Mouse (Mus musculus) cerebellum, adult 11 months (tissue): ENCODE results near the gene Stap1.

ENCODE experiments used
- DNase-seq: peaks from one replicate; pipeline ENCODE4 v3.0.0; 2022

Gene Stap1

GRCm38 (mm10) chr5:86071538-86071937 is at the start of gene Stap1:
Gene Stap1 (plus strand): TSS chr5:86071746.
- DNase-seq, result no peak

DNA sequence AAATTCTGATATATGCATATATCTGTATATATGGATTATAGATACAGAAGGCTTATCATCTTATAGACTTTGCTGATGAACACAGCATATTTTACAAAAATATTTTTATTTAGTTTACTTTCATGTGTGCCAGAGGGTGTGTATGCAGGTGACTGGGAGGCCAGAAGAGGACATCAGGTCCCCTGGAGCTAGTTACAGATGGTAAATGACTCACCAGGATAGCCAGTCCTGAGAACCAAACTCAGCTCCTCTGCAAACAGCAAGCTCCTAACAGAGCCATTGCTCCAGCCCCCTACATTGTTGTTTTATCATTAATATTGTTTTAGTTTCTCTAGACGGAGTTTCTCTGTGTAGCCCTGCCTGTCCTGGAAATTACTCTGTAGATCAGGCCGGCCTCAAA is 41.7 kb upstream of the Stap1 start:
- DNase-seq, result peak; percentile 10

DNA sequence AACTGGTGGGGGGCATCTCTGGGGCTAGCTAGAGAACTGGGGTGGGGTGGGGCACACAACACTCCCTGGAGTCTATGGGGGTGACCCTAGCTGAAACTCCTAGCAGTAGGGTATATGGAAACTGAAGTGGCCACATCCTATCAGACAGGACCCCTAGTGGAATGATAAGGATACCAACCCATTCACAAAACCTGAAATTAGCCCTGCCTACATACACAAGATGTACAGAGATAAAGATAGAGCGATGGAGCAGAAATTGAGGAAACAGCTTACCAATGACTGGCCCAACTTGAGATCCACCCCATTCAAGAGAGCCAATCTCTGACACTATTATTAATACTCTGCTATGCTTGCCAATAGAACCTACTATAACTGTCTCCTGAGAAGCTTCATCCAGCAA is 8.0 kb upstream of the Stap1 start:
- no peak for DNase-seq

DNA sequence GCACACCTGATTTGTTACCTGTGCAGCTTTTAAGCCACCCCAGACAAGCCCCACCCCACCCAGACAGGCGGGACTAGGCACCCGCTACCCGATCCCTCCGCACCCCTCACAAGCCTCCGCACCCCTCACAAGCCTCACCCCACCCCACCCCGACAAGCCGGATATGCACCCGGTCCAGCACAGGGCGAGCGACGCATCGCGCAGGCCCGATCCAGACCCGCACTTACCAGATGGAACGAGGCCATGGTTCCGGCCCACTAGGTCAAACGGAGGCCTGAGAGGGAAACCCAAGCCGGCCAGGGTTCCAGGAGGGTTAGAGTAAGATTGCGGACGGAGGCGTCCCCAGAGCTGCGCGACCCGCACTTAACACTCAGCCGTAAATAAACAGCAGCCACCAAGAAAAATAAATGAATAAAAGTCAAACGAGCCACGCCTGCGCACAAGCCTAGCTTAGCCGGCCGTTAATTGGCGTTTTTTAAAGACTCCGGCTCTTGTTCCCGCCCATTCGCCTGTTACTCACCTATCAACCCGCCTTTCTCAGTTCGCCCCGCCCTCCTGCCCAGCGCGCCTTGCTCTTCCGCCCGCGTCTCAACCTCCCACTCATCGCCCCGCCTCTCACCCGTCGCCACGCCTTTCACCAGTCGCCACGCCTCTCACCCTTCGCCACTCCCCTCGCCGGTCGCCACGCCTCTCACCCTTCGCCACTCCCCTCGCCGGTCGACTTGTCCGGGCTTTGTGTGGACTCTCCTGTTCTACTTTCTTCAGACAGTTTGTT is 6.3 kb upstream of the Stap1 start, which contains the start of gene Cenpc1:
Gene Cenpc1, minus strand, starts transcription at position 483 of the 775 bp plus-strand sequence.
- DNase-seq, result peak; percentile 95

DNA sequence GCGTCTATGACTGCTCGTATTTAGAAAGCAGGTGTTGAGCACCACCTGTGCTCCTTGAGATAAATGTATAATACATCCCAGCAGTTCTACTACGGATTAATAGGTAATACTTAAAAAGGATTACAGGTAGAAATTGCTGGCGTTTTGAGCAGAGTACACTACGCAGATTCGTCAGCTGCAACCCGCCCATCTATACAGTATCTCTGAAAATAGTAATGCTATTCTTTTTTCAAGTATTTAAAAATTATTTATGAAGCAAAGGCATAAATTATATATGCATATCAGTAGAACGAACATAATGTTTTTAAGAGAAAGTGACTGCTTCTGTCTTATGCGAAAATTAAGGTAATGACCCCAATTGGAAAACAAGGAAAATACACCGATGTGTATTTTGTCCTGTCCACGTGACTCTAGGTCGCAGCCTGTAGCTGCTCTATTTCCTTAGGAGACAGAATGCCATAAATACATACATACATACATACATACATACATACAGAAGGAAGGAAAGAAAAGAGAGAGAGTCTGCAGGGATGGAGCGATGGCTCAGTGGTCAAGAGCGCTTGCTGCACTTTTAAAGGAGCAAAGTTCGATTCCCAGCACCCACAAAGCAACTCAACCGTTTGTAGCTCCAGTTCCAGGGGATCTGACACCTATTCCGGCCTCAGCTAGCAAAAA is 5.5 kb upstream of the Stap1 start:
- no peak for DNase-seq

- peak; percentile 71 for DNase-seq
Measured at GRCm38 (mm10) chr5:86066551-86066929, 5.0 kb upstream of the Stap1 start.

DNA sequence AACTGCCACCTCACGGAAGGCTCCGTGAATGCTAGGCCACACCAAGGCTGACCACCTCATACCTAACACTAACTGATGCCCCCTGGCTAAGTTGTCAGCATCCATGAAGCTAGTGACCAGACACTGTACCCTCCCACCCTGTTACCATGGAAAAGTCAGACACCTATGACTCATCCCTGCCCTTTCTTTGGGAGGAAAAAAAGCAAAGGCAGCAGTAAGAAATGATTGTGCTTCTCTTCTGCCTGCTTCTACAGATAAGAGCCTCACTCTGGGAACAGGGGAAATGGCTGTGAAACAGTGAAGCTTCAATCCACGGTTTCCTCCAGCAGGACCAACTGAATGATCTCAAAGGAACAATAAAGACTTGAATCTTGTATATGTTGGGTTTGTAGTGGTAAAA is 3.1 kb upstream of the Stap1 start:
- DNase-seq, result no peak

DNA sequence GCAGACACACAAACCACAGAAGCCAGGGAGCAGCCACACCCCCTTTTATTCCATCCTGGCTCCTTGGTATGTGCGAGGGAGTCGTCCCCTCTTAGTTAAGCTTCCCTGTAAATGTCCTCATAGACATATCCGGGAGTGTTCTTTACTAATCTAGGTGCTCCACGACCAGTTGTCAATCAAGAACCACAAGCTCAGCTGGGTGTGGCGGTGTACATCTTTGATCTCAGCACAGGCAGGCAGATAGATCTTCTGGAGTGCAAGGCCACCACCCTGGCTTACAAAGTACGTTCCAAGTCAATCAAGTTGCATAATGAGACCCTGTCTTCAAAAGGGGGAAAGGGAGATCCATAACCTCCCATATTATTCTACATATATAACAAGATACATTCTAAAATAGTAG is 2.4 kb upstream of the Stap1 start:
- no peak for DNase-seq

- DNase-seq, result no peak
Measured at GRCm38 (mm10) chr5:86072756-86073386, 1.3 kb downstream of the Stap1 start.

GRCm38 (mm10) chr5:86078720-86079334 is 7.3 kb downstream of the Stap1 start:
- no peak for DNase-seq

DNA sequence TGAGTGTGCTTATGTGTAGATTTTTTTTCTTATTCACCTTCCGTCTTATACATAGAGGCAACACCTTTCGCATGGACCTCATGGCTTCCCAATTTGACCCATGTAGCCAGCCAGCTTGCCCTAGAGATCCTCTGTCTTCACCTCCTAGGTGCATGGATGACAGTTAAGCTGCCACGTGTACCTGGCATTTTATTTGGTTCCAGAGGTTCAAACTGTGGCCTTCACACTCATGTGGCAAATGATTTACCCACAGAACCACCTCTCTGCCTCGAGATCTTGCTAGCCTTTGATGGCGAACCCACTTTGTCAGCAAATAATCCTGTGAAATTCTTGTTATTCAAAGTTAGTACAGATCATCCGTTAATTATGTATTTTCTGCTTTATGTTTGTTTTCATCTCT is 12.4 kb downstream of the Stap1 start:
- DNase-seq, result no peak

DNA sequence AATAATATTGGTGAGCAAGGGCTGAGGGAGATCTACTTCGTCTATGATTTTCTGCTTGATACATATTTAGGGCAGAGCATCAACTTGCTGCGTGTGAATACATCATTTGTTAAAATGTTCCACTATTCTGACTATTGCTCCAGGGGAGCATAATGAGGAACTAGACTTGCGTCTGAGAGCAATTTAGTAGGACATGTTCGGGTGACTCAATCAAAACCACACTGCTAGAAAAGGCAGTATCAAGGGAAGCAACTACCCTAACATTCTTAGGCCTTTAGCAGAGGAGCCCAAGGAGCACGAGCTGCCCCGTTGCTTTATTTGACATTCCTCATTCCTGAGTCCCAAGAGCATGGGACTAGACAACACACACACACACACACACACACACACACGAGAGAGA is 13.4 kb downstream of the Stap1 start:
- no peak for DNase-seq

DNA sequence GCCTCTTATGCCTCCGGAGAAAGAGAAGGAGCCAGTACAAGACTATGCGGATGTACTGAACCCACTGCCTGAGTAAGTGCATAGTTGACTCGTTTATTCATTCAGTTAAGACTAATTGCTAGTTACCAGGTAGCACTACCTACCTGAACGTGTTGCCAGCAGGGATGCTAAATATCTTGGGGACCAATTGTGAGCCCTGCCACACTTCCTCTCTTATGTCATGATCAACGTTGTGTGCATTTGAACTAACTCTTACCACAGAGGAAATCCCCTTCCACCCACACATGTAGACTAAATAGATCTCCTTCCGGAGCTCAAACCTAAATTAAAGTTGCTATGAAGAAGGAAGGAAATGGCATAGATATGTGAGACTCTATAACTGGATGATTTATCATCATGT is 15.2 kb downstream of the Stap1 start:
- DNase-seq, result no peak

DNA sequence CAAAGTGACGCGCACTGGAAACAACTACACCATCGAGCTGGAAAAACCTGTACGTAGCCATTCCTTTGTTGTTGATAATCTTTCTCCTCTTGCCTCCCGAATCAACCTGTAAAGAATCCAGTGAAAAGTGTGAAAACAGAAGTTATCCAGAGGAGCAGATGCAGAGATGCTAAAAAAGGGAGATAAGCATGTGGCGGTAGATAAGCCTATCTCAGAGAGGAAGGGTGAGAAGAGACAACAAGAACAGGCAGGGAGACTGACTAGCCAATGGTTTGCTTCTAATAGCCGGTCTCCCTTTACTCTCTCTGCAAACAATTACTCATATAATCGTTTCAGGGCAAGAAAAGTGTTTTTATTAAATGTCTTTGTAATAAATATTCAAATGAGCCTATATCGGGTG is 23.2 kb downstream of the Stap1 start:
- DNase-seq, result no peak

DNA sequence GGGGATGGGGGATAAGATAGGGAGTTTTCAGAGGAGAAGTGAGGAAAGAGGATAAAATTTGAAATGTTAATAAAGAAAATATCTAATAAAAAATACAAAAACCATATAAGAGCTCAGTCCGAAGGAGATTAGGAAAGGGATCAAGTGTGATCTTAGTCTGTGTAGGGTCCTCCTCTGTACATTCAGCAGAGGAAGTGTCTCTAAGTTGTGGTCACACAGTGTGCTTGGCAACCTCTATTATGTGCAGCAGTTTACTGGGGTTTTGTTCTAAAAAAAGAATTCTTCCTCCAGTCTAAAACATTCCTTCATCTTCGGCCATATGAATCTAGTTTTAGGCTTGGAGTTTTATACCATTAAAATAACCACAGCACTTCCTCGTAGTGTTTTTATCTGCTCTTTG is 27.4 kb downstream of the Stap1 start:
- no peak for DNase-seq

DNA sequence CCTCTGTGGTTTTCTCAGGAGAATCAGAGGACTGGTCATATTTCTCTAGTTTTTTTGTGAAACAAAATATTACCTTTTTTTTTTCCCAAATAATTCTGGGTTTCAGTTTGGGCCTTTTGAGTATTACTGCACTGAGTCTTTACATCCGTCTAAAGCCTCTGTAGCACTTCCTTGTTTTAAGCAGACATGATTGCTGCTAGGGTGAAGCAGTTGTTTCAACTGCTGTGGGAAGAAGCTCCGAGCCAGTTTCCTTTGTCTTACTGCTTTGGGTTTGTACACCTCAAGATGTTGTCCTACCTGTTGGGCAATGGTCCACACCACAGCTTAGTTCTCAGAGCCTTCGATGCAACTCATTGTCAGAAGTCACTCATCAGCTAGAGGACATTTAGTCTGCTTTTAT is 29.1 kb downstream of the Stap1 start:
- DNase-seq, result no peak

GRCm38 (mm10) chr5:86102176-86102575 is 30.6 kb downstream of the Stap1 start:
- no peak for DNase-seq

DNA sequence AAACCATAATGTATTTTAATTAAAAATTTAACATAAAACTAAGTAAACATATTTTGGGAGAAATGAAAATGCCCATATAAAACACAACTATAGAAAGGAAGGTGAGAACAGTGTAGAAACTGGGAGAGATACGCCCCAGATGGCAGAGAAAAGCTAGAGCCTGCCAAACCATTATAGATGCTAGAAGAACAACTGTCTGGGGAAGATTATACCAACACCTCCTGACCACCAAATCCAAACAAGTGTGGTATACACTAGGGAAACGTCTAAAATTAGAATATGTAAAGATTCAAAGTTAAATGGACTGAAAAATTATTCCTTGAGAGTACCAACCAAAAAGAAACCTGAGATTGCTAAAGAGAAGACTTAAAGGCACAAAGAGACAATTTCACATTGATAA is 35.1 kb downstream of the Stap1 start:
- no peak for DNase-seq

GRCm38 (mm10) chr5:86111074-86111473 is 39.5 kb downstream of the Stap1 start:
- no peak for DNase-seq

DNA sequence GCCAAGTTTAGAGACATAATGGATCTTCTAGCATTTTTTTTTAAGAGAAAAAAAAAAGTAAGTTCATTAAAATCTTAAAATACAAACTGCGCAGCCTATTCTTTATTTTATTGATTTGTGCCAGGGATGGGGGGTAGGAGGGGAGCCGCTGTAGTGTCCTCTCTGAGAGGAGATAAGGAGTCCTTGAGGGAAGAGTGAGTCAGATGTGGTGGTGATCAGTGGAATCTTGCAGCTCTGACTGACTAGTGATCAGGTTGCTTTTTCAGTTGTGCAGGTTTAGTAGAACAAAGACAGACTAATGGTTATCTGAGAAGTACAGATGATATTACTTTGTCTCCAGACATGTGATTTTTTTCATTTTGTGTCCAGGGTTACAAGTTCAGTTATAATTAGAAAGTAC is 41.5 kb downstream of the Stap1 start:
- DNase-seq, result no peak

- no peak for DNase-seq
Measured at GRCm38 (mm10) chr5:86113997-86114396, 42.5 kb downstream of the Stap1 start.

DNA sequence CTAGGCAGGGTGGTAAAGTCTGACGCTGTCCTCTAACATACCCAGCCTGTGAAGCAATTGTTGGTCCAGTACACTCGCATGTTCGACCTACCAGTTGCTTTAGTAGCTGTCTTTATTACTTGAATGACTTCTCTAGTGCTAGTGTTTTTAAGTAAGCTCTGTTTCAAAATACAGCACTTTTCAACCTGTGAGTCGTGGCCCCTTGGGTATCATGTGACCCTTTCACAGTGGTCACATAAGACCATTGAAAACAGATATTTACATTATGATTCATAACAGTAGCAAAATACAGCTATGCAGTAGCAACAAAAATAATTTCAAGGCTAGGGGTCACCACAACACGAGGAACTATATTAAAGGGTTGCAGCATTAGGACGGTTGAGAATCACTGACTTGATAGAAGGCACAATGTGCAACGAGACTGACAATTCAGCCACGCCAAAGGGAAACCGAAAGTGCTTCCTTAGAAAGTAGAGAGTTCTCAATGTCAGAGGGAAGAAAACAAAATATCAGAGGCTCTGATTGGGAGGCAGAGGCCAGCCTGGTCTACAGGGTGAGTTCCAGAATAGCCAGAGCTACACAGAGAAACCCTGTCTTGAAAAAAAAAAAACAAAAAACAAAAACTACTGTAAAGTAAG is 47.0 kb downstream of the Stap1 start:
- no peak for DNase-seq

DNA sequence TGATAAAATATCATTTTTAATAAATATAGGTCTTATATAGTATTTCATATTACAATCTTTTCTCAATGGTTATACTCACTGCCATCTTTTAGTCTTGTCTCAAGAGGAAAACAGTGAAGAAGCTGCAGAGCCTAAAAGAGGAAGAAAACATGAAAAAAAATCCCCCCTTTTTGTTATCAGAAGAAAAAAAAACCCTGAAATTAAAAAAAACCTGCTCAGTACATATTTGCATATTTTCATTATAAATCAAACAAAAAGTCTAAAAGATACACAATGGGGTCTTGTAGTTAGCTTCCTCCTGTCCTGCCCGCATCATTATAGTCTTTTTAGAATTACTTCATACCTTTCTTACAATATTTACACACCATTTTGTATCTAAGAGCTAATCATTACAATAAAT is 57.2 kb downstream of the Stap1 start:
- no peak for DNase-seq
